Mouse (Mus musculus) thymus, adult 2 months (tissue): ENCODE results near the gene Ldhc. TPM values are rescaled to one million over a fixed set of nuclear protein-coding genes. Genes with fewer than 3 reads are reported as not detected.

Experiments
- DNase-seq: peaks from one replicate; pipeline ENCODE4 v3.0.0; 2021
- H3K27ac ChIP-seq: fragments of 200-500 bp; 2 replicates; pipeline ENCODE4 v1.5.1; 2012; ENCODE audit warnings: low read length, control low read depth; ENCODE audit not compliant: control insufficient read depth, insufficient read depth
- H3K27me3 ChIP-seq: fragments of 200-500 bp; 2 replicates; pipeline ENCODE4 v1.6.1; 2012; ENCODE audit warnings: mild to moderate bottlenecking, low read length, moderate library complexity, mixed read lengths; ENCODE audit not compliant: control insufficient read depth, insufficient read depth
- H3K36me3 ChIP-seq: fragments of 200-500 bp; 2 replicates; pipeline ENCODE4 v1.6.1; 2012; ENCODE audit warnings: mild to moderate bottlenecking, low read length, moderate library complexity; ENCODE audit not compliant: control insufficient read depth, insufficient read depth
- H3K4me1 ChIP-seq: fragments of 200-500 bp; replicated peaks from 2 replicates; pipeline ENCODE4 v1.6.1; 2012; ENCODE audit warnings: low read length; ENCODE audit not compliant: control insufficient read depth, insufficient read depth
- H3K4me3 ChIP-seq: fragments of 200-500 bp; 2 replicates; pipeline ENCODE4 v1.5.1; 2012; ENCODE audit warnings: mild to moderate bottlenecking, low read length, control low read depth, moderate library complexity; ENCODE audit not compliant: control insufficient read depth, insufficient read depth
- CTCF ChIP-seq: fragments of 200-500 bp; IDR thresholded peaks from 2 replicates; pipeline ENCODE4 v1.5.1; 2012; ENCODE audit warnings: mild to moderate bottlenecking, control low read depth, low read length, moderate library complexity, borderline replicate concordance; ENCODE audit not compliant: control insufficient read depth, poor library complexity, insufficient read depth; ENCODE audit errors: extremely low read depth
- POLR2A ChIP-seq: fragments of 200-500 bp; IDR thresholded peaks from 2 replicates; pipeline ENCODE4 v1.6.1; 2012; ENCODE audit warnings: mild to moderate bottlenecking, low read length, control low read depth, moderate library complexity; ENCODE audit not compliant: control insufficient read depth, poor library complexity, insufficient read depth; ENCODE audit errors: extremely low read depth
- WGBS: fragments of 180-500 bp; shearing (Covaris S2); methylation state at CpG from one replicate; pipeline ENCODE4 v1.1.7; 2018; 5-methylcytosine and 5-hydroxymethylcytosine counted together
- polyA plus RNA-seq: library from polyadenylated mRNA; depleted of rRNA; stranded (reverse); fragments of >200 nt; gene quantifications from 2 replicates; pipeline ENCODE4 v1.2.3, GENCODE M21; 2012; rRNA removed

Gene Ldhc
- polyA plus RNA-seq, 1 experiment: 0.20 TPM

DNA sequence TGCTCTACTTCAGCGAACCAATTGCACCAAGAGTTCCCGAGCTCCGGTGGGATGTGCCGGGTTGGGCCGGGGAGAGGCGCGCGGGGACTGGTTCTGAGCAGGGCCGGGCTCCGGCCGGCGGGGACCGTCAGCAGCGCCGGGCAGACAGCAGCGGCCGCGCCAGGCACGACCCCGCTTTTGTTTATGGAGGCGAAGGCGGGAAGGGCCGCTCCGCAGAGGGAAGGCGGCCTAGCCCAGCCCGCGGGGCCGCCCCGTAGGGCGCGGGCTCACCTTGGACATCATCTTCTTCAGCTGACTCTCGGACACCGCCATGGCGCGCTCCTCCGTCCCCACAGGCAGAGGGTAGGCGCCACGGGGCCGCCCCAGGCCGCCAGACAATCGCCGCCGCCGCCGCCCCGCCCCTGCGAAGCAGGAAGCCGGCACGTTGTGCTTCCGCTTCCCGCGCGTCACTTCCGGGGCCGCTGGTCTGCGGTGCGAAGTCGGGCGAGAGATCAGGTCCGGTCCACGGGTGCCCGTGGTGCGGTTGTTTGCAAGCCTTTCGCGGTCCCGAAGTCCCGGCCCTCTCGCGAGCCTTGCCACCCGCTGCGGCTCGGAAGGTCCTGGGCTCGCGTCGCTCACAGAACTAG is 58.7 kb downstream of the Ldhc start, which contains the start of gene Tsg101:
Gene Tsg101 (minus strand): TSS at position 419 of the 626 bp plus-strand sequence.
- Histone ChIP-seq H3K4me3 (peak within 1 kb of the TSS; percentile 76), H3K36me3 (no peaks in the 10 kb centered on the region), H3K27me3 (no peaks in the 10 kb centered on the region), H3K4me1 (peaks cover 4% of the 10 kb centered on the region), H3K27ac (peak within 1 kb of the TSS; percentile 57)
- DNase-seq: peak; percentile 91
- TF ChIP-seq CTCF (no peak), POLR2A (peak; percentile 98)
- under 1% methylated on average over 75 of the region's 75 CpGs for WGBS

DNA sequence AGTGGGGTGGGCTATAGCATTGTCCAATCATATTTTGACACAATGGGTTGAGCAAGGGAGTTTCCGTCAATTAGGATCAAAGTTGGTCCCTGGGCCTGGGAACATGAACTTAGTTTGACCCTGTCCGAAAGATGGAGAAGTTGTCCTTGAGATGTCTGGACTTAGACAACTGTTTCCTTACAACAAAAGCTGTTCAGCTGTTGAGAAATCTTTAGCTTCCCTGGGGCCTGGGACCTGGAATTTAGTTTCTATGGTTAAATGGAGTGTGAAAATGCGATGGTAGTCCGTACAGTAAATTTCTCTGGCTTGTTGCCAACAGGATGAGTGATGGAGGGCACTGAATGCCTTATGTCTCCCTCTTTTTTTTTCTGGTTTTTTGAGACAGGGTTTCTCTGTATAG is 61.1 kb downstream of the Ldhc start:
- TF ChIP-seq CTCF (no peak), POLR2A (no peak)
- 96% methylated on average over 4 of the region's 4 CpGs for WGBS

More for the DNA sequence above, 61.1 kb downstream of the Ldhc start:
- no peaks in the 10 kb centered on the region for H3K36me3 ChIP-seq
- no peak overlapping the region for H3K27ac ChIP-seq
- no peak for DNase-seq
- H3K4me3 ChIP-seq: no peak overlapping the region
- H3K4me1 ChIP-seq: peaks cover 4% of the 10 kb centered on the region
- H3K27me3 ChIP-seq: no peaks in the 10 kb centered on the region

Other genes starting within 250 kb of the Ldhc start
- gene Sergef, start 221.4 kb upstream of the Ldhc start, polyA plus RNA-seq: 9.9 and 10.4 TPM in 2 replicates
- 0.60 and 0.77 TPM in 2 replicates for gene Tph1, start 188.7 kb upstream of the Ldhc start, polyA plus RNA-seq
- gene Saal1, start 150.5 kb upstream of the Ldhc start, polyA plus RNA-seq: 14.4 and 17.2 TPM in 2 replicates
- gene Saa3, start 145.5 kb upstream of the Ldhc start, polyA plus RNA-seq: 6.8 and 11.4 TPM in 2 replicates
- gene Saa4, start 128.6 kb upstream of the Ldhc start, polyA plus RNA-seq: 0.16 and 0.40 TPM in 2 replicates
- 2.7 and 4.3 TPM in 2 replicates for gene Saa1, start 118.2 kb upstream of the Ldhc start, polyA plus RNA-seq
- gene Saa2, start 109.4 kb upstream of the Ldhc start, polyA plus RNA-seq: 1.2 and 1.4 TPM in 2 replicates
- gene Hps5, start 65.1 kb upstream of the Ldhc start, polyA plus RNA-seq: 21.4 and 22.3 TPM in 2 replicates
- 13.0 and 14.4 TPM in 2 replicates for gene Gtf2h1, start 65.1 kb upstream of the Ldhc start, polyA plus RNA-seq
- 600 and 660 TPM in 2 replicates for gene Ldha, start 19.7 kb upstream of the Ldhc start, polyA plus RNA-seq
- 113 and 123 TPM in 2 replicates for gene Tsg101, start 58.8 kb downstream of the Ldhc start, polyA plus RNA-seq
- 4.0 and 4.3 TPM in 2 replicates for gene Uevld, start 97.3 kb downstream of the Ldhc start, polyA plus RNA-seq
- 0.54 TPM in 1 of 2 replicates, not detected in the other for gene Gm9999, start 122.4 kb downstream of the Ldhc start, polyA plus RNA-seq
- gene Spty2d1, start 147.2 kb downstream of the Ldhc start, polyA plus RNA-seq: 6.9 and 8.4 TPM in 2 replicates
- gene Tmem86a, start 189.4 kb downstream of the Ldhc start, polyA plus RNA-seq: 51.3 and 66.5 TPM in 2 replicates